Mouse (Mus musculus): ENCODE measurements around the gene Pigu.

Gene Pigu

GRCm38 (mm10) chr2:155356971-155357591 lies at the start of gene Pigu:
Gene Pigu (minus strand): TSS chr2:155357430.
- peak; percentile 97 to 98 for DNase-seq

GRCm38 (mm10) chr2:155404635-155405034 lies 47.4 kb upstream of the Pigu start:
- DNase-seq = no peak

- no peak for DNase-seq
Measured at GRCm38 (mm10) chr2:155401926-155402325, 44.7 kb upstream of the Pigu start.

GRCm38 (mm10) chr2:155400276-155400675 lies 43.0 kb upstream of the Pigu start:
- DNase-seq = no peak

GRCm38 (mm10) chr2:155394586-155394985 lies 37.4 kb upstream of the Pigu start:
- DNase-seq = no peak

GRCm38 (mm10) chr2:155388573-155388972 lies 31.3 kb upstream of the Pigu start:
- DNase-seq = no peak

GRCm38 (mm10) chr2:155387052-155387451 lies 29.8 kb upstream of the Pigu start:
- DNase-seq = no peak

GRCm38 (mm10) chr2:155386534-155386899 lies 29.3 kb upstream of the Pigu start:
- peak in 1 of 2 experiments; percentile 46 for DNase-seq

- DNase-seq = peak in 1 of 2 experiments; percentile 43
Measured at GRCm38 (mm10) chr2:155385731-155386533, 28.7 kb upstream of the Pigu start.

GRCm38 (mm10) chr2:155385090-155385489 lies 27.9 kb upstream of the Pigu start:
- DNase-seq = peak; percentile 87 to 93

GRCm38 (mm10) chr2:155382791-155383438 lies 25.7 kb upstream of the Pigu start:
- peak; percentile 78 to 79 for DNase-seq

GRCm38 (mm10) chr2:155382332-155382700 lies 25.1 kb upstream of the Pigu start:
- no peak for DNase-seq

GRCm38 (mm10) chr2:155381643-155382331 lies 24.6 kb upstream of the Pigu start:
- DNase-seq = peak; percentile 98 to 99

GRCm38 (mm10) chr2:155381060-155381437 lies 23.8 kb upstream of the Pigu start:
- peak in 1 of 2 experiments; percentile 48 for DNase-seq

GRCm38 (mm10) chr2:155380261-155381059 lies 23.2 kb upstream of the Pigu start, which contains the start of gene Trp53inp2:
Gene Trp53inp2 (plus strand): TSS chr2:155381059.
- DNase-seq = peak; percentile 67 to 89

GRCm38 (mm10) chr2:155376191-155376590 lies 19.0 kb upstream of the Pigu start:
- DNase-seq = no peak

- no peak for DNase-seq
Measured at GRCm38 (mm10) chr2:155374521-155374920, 17.3 kb upstream of the Pigu start.

- DNase-seq = no peak
Measured at GRCm38 (mm10) chr2:155373886-155374285, 16.7 kb upstream of the Pigu start.

- no peak for DNase-seq
Measured at GRCm38 (mm10) chr2:155373302-155373701, 16.1 kb upstream of the Pigu start.

GRCm38 (mm10) chr2:155372451-155372850 lies 15.2 kb upstream of the Pigu start:
- no peak for DNase-seq

- peak; percentile 70 to 83 for DNase-seq
Measured at GRCm38 (mm10) chr2:155369333-155369883, 12.2 kb upstream of the Pigu start.
